Mouse (Mus musculus) layer of hippocampus, adult 18-20 months (tissue): Measurements from ENCODE around the gene Map1b. TPM values are rescaled to one million over a fixed set of nuclear protein-coding genes. Genes with fewer than 3 reads are reported as not detected.

Source experiments
- DNase-seq, 2 experiments: peaks; one replicate each; pipeline ENCODE4 v3.0.0; 2022; ENCODE audit warnings: low spot score in 2 of 2
- total RNA-seq, 2 experiments: library from RNA; stranded (reverse); gene quantifications; 2 replicates each; pipeline ENCODE4 v1.2.3; 2021

Gene Map1b
- total RNA-seq, 2 experiments from 2014 or later: 658 to 669 TPM

GRCm38 (mm10) chr13:99411761-99412160 lies 104.6 kb downstream of the Map1b start:
- no peak for DNase-seq

GRCm38 (mm10) chr13:99410611-99411515 lies 105.5 kb downstream of the Map1b start:
- DNase-seq: no peak

- no peak for DNase-seq
These were observed 107.1 kb downstream of the Map1b start for GRCm38 (mm10) chr13:99409216-99409615.

GRCm38 (mm10) chr13:99399373-99399772 lies 117.0 kb downstream of the Map1b start:
- no peak for DNase-seq

- no peak for DNase-seq
These were observed 118.1 kb downstream of the Map1b start for GRCm38 (mm10) chr13:99398149-99398701.

GRCm38 (mm10) chr13:99397228-99397627 lies 119.1 kb downstream of the Map1b start:
- DNase-seq: peak; percentile 36 to 68

- DNase-seq: no peak
These were observed 120.8 kb downstream of the Map1b start for GRCm38 (mm10) chr13:99395531-99395930.

GRCm38 (mm10) chr13:99394694-99395093 lies 121.6 kb downstream of the Map1b start:
- DNase-seq: no peak

GRCm38 (mm10) chr13:99393128-99393527 lies 123.2 kb downstream of the Map1b start:
- DNase-seq: no peak

- peak in 1 of 2 experiments; percentile 63 for DNase-seq
These were observed 124.9 kb downstream of the Map1b start for GRCm38 (mm10) chr13:99391417-99391816.

- DNase-seq: no peak
These were observed 128.2 kb downstream of the Map1b start for GRCm38 (mm10) chr13:99387901-99388811.

- DNase-seq: no peak
These were observed 130.0 kb downstream of the Map1b start for GRCm38 (mm10) chr13:99386341-99386740.

GRCm38 (mm10) chr13:99385911-99386310 lies 130.4 kb downstream of the Map1b start:
- no peak for DNase-seq

GRCm38 (mm10) chr13:99384555-99385203 lies 131.7 kb downstream of the Map1b start:
- no peak for DNase-seq

- DNase-seq: no peak
These were observed 134.0 kb downstream of the Map1b start for GRCm38 (mm10) chr13:99382373-99382772.

- no peak for DNase-seq
These were observed 138.1 kb downstream of the Map1b start for GRCm38 (mm10) chr13:99378223-99378622.

- DNase-seq: no peak
These were observed 139.3 kb downstream of the Map1b start for GRCm38 (mm10) chr13:99377055-99377454.

- peak; percentile 49 to 89 for DNase-seq
These were observed 140.8 kb downstream of the Map1b start for GRCm38 (mm10) chr13:99375550-99375949.

- DNase-seq: no peak
These were observed 142.1 kb downstream of the Map1b start for GRCm38 (mm10) chr13:99374191-99374590.

- DNase-seq: no peak
These were observed 142.7 kb downstream of the Map1b start for GRCm38 (mm10) chr13:99373684-99374083.
